Mouse (Mus musculus): ENCODE data around the gene Ltn1. TPM values are rescaled to one million over a fixed set of nuclear protein-coding genes. Genes with fewer than 3 reads are reported as not detected.

The Ltn1 gene
- polyA plus RNA-seq, 1 experiment from 2014 or later = 28.7 TPM

DNA sequence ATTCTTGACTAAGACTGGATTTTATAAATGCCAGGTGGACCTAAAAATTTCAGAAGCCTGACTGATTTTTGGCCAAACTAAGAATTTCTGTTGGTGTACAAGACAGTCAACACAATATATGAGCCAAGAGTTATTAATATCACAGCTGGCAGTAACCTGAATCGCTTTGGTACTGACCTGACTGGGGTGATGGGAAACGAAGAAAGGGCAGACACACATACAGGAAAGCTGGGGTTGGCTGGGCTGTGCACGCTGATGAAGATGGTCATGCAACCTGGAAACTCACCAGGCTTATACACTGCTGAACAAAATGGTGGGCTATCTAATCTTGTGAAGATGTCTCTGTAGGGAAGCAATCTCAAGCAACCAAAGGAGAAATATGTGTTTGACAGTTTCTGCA lies 102.4 kb downstream of the Ltn1 start:
- no peak overlapping the region for H3K4me3 ChIP-seq
- H3K4me2 ChIP-seq (replicated peaks) = no peak overlapping the region
- no peaks in the 10 kb centered on the region for H3K36me3 ChIP-seq
- H3K27ac ChIP-seq = no peak overlapping the region
- H3K4me1 ChIP-seq = no peaks in the 10 kb centered on the region
- ATAC-seq (ENCODE audit: low FRiP score, low read depth) = no peak
- WGBS = 92% methylated on average over 3 of the region's 3 CpGs
- H3K9ac ChIP-seq = no peak overlapping the region
- no peaks in the 10 kb centered on the region for H3K27me3 ChIP-seq (replicated peaks)
- H3K9me3 ChIP-seq = no peaks in the 10 kb centered on the region

Other genes starting within 250 kb of the Ltn1 start
- 16.5 and 18.8 TPM in 2 replicates for gene N6amt1, start 78.4 kb downstream of the Ltn1 start, polyA plus RNA-seq (2016; fragmentation: Nextera tagmentation; extraction: Ambion mirVana)
- 12.9 and 13.5 TPM in 2 replicates for gene Rwdd2b, start 8.0 kb upstream of the Ltn1 start, polyA plus RNA-seq (2016; fragmentation: Nextera tagmentation; extraction: Ambion mirVana)
- gene Usp16, start 22.1 kb upstream of the Ltn1 start, polyA plus RNA-seq (2016; fragmentation: Nextera tagmentation; extraction: Ambion mirVana) = 46.3 and 48.7 TPM in 2 replicates
- gene Cct8, start 63.3 kb upstream of the Ltn1 start, polyA plus RNA-seq (2016; fragmentation: Nextera tagmentation; extraction: Ambion mirVana) = 499 and 510 TPM in 2 replicates
- gene Map3k7cl, start 120.7 kb upstream of the Ltn1 start, polyA plus RNA-seq (2016; fragmentation: Nextera tagmentation; extraction: Ambion mirVana) = not detected in 2 replicates

Measured in neural tube, embryonic 12.5 days (tissue).